Mouse (Mus musculus): Measurements from ENCODE around the gene Cldn10.

Cldn10 gene

DNA sequence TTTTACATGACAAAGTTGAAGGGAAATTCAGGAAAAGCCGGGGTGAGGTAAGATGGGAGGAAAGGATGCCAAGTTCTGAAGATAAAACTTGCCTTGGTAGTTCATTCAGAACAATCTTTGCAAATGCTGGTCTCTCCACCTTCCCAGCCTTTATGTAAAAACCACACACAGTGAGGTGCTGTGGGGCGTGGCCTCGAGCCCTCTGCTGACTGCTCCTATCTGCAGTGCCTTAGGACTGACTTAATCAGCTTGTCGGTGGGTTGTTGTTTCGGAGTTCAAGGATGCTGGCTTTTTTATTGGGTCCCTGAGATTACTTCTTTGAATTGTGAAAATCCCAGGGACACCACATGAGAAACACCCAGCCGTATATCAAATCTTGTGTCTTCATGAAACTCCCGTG is 74.5 kb downstream of the Cldn10 start:
- no peak for DNase-seq (ENCODE audit: low read depth, low spot score)

DNA sequence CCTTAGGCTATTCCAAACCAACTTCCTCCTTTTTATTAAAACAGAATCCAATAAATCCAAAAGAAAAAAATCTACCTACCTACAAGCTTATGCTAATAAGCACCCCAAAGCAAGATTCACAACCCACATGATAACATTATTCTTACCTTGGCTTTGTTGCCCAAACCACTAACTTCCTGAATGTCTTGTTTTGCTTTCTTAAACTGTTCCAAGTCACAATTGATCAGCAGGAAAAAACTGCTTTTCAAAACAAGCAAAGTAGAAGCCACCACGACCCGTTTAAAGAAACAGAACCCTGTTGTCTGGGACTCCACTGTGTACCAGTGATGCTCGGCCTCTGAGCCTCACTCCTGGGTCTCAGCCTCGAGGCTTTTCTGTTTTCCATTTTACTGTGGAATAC is 77.2 kb downstream of the Cldn10 start:
- no peak for DNase-seq (ENCODE audit: low read depth, low spot score)

DNA sequence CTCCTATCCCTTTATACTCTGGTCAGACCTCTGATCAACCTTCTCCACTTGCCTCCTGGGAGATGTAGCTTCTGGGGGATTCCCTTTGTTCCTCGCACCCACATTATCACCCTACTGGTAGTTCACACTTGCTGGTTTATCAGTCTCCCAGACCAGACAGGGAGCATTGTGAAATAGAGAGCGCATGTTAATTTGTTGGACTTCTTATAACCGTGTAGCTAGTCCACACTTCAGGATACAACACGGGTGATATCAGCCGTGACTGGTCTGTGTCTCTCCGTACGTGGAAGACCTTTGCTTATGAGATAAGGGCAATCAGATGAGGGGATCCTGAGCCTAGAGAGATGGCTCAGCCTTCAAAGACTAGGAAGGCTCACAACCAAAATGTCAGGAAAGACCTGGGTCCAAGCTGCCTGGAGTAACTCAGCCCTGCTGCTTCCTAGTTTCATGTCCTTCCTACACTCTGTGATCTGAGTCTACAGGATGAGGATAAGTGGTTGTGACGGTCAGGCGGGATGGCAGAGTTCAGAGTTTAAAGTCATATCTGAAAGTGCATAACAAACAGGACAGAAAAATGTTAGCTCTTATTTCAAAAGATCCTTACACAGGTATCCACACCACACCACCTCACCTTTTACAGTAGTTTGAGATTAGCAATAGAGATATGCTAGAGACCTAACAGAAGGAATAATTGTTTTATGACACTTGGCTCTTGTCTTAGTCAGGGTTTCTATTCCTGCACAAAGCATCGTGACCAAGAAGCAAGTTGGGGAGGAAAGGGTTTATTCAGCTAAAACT is 78.5 kb downstream of the Cldn10 start:
- no peak for DNase-seq (ENCODE audit: low read depth, low spot score)

DNA sequence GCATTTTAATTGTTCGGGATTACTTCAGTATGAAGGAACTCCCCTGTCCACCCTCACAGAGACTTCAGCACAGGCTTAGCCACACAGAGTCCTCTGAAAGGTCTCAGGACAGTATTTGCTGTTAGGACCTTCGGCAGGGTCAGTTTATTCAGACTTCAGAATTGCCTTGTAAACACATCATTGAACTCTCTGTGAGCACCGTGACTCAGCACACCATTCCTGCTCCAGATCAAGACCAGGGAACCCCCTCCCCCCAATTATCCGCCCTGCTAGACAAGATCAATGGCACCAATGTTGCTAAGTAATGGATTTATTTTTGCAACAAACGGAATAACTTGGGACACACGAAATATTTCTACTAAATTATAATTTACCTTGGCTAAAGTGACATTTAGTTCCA is 79.7 kb downstream of the Cldn10 start:
- no peak for DNase-seq (ENCODE audit: low read depth, low spot score)

DNA sequence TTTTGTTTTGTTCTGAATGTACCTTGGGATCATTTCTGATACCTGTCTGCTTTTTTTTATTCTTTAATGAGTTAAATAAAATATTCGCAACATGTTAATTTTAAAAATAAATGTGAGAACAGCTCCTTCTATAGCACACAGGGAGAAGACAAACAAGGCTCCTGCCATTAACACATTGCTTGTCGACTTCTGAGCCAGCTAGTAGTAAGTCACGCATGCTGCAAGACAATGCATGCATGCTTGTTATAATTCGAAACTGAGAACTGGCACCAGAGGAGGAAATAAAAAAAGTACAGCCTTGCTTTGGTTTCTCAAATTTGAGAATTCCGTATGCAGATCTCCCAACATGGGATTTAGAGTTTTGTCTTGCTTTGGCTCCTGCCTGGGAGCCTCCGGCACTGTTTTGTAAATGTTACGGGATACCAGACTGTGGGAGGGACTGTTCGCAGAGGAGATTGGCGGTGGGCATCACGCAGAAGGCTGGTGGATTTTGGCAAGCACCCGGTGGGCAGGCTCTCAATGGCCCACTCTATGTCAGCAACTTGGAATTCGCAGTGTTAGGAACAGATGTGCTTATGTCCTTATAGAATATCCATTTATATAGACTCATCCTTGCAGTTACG is 80.5 kb downstream of the Cldn10 start:
- DNase-seq (ENCODE audit: low read depth, low spot score), result no peak

DNA sequence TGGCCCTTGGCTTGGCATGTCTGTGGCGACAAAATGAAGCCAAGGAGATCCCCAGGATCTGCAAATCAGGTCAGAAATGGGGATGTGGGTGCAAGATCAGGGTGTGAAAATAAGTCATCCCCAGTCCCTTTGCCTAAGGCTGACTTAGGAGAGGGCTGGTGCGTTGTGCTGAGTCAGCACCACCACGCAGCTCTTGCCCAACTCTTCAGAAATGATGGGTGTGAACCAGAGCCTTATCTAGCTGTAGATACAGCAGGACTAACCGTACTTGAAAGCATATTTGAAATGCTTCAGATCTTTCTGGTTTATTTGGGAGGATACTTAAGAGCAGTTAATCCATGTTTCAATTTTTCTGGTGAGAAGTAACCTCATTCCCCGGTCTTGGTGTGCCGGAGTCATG is 82.0 kb downstream of the Cldn10 start:
- DNase-seq (ENCODE audit: low read depth, low spot score), result no peak

DNA sequence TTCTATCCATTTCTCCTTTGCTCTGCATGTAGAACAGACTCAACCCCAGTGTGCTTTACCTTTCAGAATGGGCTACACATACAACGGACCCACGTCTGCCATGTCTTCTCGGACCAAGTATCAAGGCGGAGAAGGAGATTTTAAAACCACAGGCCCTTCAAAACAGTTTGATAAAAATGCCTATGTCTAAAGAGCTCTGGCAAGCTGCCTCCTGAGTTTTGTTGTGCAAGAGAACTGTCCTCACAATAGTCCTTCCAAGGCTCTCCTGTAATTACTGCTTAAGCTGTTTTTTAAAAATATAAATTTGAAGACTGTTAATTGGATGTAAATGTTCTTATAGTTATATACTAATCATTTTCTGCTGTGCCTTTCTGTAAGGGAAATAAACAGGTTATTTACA is 86.4 kb downstream of the Cldn10 start:
- DNase-seq (ENCODE audit: low read depth, low spot score), result no peak

DNA sequence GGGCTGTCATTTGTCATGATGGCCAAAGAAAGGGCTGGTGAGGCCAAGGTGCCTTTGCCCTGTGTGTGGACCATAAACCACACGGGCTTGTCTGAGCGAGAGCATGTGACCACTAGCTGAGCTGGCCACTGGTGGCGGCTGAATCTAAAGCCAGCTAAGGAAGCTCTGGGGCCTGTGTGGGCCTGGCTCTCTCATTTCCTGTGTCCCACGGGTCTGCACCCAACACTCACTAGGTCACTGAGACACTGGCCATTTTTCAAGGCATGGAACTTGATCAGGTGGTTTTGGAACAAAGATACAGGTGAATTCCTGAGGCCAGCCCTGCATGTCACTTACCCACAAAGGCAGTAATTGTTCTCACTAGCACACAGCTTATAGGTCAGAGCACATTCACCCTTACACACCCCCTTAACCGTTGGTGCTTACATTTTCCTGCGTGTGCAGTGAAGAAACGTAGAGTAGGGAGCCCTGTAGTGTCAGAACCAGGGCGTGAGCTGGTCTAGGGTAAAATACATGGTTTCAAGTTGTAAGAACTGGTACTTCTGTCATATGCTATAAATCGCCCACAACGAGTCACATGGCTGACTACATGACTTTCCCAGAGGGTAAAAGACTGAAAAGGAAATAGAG is 87.2 kb downstream of the Cldn10 start:
- no peak for DNase-seq (ENCODE audit: low read depth, low spot score)

DNA sequence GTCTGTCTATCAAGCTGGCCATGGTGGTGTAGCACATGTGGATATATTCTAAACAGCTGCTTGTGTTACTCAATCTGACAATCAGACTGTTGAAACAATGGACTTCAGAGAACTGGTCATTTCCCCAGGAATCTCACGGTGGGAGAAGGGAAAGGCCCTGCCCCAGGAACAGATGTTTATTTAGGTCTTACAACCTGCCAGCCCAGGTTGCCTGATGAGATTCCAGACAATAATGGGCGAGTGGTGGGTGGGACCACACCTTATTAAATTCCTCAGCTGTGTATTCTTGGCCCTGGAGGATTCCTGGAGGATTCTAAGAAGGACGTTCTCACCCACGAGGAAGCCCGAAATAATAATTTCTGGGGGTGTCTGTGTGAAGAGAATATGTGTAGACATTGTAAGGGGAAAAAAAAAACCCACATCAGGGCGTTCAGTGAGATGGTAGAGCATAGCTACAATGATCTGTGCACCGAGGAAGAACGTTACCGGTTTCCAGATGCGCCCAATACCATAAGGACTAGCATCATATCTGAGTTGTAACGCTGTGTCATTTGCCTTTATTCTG is 90.7 kb downstream of the Cldn10 start:
- DNase-seq (ENCODE audit: low read depth, low spot score), result no peak

DNA sequence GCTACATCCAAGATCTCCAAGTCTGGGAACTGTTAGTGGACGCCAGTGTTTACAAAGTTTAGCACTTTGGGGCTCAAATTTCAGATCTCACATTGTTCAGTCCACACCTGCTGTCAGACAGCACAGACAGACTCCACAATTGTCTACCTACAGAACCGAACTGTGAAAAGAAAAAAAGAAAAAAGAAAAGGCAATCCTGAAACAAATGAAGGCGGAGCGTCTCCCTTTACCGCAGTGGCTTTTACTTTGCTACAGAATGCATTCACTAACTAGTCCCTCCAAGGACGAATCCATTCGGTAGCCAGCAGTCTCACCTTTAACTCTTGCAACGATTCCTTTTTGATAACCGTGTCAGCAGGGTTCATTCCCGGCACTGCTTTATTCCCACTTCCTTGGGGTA is 93.0 kb downstream of the Cldn10 start:
- DNase-seq (ENCODE audit: low read depth, low spot score), result no peak

DNA sequence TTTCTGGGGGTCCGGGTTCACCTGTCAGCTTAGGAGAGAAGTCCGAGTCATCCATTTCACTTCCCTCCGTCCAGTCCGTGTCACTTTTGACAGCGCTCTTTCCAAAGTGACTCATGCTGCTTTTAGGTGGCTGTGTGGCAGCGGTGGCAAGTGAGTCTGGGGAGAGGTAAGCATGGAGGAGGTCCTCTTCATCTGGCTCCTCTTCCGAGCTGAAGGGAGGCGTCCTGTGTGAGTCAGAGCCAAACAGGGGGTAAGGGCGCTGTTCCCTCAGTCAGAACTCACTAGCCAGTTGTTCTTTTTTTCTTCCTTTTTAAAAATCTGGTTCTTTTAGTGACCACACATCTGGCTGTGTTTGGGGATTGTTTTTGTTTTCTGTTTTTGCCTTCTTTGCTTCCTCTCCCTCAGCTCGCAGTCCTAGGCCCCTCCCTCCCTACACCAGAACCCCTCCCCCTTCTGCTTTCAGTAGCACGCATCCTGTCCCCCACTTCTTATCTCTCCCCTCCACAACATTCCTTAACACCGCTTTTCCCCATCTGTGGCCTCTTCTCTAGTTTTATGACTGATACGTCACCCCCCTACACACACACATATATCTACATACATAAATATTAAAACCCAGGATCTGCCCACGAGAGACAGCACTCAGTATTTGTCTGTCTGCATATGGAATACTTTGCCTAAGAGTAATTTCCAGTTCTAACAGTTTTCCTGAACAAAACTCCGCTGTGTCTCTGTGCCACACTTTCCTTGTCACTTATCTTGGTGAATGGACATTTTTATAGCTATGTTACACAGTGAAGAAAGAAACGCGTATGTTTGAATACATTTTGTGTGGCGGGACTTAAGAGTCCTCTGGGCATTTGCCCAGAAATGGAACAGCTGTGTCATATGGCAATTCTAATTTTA is 95.9 kb downstream of the Cldn10 start:
- no peak for DNase-seq (ENCODE audit: low read depth, low spot score)

DNA sequence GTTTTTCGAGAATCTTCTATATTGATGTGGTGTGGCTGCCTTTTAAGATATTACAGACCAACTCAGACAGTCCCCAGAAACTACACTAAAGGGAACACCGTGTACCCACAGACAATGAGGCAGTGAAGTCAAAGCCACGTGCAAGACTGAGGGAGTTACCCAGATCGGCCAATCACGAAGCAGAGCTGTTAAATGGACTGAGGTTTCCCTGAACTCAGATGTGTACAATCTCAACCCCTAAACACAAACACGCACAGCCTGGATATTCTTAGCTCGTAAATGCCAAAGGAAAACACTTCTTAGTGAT is 96.5 kb downstream of the Cldn10 start:
- no peak for DNase-seq (ENCODE audit: low read depth, low spot score)

DNA sequence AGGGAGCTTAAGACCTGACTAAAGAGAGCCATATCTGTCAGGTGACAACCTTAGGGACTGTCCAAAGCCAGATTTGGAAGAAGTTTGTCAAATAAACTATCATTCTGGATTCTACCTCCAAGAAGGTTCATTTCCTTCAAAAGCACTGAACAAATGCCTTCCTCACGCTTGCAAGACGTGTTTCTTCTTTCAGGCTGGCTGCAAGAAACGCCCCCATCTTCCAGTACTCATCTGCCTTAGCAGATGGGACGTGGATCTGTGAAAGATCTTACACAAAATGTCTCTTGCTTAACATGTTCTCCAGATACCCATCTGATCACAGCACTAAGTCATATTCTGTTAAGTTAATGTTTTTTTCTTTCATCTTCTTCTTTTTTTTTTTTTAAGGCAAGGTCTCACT is 102.4 kb downstream of the Cldn10 start:
- DNase-seq (ENCODE audit: low read depth, low spot score), result no peak

DNA sequence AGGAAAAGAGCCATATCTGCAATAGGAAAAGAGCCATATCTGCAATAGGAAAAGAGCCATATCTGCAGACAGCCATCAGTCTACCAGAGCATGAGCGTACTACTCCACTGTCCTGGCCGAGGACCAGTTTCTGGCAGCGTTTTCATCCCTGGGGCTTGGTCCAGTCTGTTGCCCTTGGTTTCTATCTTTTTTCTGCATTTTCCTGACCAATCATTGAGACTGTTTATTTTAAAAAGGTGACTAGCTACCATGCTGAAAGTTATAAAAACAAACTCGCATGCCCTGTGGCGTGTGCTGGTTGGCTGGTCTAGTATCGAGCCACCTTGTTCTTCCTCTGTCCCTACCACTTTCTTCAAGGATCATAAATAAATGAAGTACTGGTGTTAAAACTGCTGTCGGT is 107.5 kb downstream of the Cldn10 start:
- no peak for DNase-seq (ENCODE audit: low read depth, low spot score)

DNA sequence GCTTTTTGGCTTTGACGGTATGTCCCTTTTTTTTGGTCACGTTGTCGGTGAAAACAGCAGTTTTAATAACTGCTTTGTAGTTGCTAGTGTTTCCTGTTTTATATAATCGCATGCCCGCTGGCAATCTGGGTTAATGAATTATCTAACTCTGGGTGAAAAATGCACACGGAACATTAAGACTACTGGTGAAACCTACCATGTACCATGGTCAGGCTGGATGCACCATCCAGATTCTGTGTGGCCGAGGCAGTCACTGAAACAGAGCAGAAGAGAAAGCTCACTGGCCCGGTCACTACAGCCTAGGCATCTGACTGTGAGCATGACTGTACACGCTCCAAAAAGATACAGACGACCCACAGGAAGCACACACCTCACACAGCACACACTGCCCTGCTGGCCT is 107.9 kb downstream of the Cldn10 start:
- no peak for DNase-seq (ENCODE audit: low read depth, low spot score)

DNA sequence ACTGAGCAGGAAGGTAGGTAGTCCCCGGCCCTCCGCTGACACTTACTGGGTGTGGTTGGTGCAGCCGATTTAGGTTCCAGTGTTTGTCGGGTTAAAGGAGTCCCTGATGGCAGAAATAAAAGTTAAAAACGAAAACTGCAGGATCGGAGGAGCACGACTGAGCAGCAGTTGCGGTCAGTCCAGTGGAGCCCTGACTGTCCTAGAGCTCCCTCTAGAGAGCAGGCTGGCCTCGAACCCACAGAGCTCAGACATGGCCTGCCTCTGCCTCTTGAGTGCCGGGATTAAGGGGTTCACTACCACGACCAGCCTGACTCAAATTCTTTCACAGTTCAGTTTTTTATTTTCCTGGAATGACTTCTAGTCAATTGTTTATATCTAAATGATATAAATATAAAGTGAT is 112.2 kb downstream of the Cldn10 start:
- no peak for DNase-seq (ENCODE audit: low read depth, low spot score)

DNA sequence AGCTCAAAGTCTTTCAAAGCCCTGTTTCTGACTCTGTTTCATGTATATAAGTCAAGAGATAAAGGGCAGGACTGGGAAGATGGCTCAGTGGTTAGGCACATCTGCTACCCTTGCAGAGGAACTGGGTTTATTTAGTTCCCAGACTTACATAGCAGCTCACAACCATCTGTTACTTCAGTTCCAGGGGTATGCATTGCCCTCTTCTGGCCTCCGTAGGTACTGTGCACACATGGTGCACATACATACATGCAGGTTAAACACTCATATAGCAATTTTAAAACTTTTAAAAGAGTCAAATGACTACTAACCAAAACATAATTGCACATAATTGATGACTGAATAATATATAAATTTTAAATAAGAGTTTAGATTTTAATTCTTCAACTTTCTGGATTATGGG is 113.2 kb downstream of the Cldn10 start:
- DNase-seq (ENCODE audit: low read depth, low spot score), result no peak

DNA sequence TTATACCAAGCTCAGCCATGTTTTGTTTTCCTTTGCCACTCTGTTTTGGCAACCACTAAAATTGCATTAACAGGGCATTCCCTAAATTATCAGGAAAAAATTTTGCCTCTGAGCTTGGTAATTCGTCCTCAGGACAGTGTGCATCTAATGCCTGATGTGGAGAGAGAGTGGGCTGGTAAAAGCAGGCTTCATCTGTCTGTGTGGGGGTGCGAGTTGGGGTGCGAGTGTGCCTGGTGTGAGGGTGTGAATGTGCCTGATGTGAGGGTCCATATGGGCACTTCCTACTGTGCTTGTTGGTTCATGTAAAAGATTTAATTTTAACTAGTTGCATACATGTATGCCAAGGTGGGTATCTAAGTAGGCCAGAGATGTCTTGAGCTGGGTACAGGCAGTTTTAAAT is 115.7 kb downstream of the Cldn10 start:
- no peak for DNase-seq (ENCODE audit: low read depth, low spot score)

DNA sequence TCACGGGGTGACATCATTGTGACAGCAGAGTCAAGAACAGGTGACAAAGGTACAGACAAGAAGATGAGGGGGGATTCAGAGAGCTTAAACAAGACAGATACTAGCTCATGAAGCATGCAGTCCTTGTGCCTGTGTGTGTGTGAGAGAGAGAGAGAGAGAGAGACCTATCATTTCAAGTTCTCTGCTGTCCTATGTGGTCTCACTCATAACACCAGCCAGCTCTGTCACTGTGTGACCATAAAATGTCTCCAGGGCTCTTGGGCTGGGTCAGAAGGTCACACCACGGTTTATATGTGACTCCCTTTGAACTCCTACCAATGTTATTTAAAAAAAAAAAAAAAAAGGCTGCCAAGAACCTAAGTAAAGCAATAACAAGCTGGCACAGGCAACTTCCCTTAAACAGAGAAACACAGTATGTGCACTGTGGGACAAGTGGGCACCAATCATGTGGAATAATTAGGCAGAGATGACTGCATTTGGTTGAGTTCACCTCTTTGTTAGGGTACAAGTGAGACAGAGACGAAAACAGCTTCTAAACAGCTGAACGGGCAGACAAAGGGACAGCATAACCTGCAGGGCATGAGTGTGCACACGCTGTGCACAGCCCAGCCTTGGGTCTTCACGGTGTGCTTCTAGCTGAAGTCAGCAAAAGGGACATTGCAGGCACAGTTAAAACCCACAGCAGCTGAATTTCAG is 116.3 kb downstream of the Cldn10 start:
- no peak for DNase-seq (ENCODE audit: low read depth, low spot score)

DNA sequence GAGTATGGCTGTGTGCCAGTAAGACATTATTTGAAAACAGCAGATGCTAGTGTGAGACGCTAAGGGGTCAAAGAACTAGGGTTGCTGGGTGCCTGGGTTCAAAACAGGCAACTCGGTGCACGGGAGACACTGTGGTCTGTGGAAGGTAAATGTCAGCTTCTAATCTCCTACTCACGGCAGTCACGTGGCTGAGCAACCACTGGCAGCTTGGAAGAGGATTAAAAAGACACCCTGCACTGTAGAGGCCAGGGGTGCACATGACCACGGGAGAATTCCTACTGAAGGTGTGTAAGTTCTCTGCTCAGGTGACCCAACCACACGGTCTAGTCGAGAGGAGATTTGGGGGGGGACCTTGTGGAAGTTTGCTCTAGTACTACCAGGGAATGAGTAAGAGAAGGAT is 119.9 kb downstream of the Cldn10 start:
- no peak for DNase-seq (ENCODE audit: low read depth, low spot score)

DNA sequence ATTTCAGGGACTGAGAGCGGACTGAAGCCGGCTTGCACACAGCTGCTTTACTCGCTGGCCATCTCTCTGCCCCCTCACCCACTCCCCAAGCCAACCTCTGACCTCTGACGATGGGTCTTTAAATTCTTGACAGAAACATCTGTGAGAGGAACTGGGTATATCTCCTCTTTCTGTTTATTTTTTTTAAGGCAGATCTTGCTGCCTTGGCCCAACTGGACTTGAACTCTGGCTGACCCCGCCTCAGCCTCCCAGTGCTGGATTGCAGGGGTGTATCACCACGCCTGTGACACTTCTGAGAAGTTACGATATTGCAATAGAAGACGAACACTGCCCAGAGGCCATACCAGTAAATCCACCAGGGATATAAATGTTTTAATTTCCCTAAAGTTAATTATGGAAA is 122.2 kb downstream of the Cldn10 start:
- DNase-seq (ENCODE audit: low read depth, low spot score), result no peak

Data from forelimb bud, embryonic 11.5 days (tissue).